Mouse (Mus musculus): ENCODE results near the gene Hmga2. TPM values are rescaled to one million over a fixed set of nuclear protein-coding genes. Genes with fewer than 3 reads are reported as not detected.

Hmga2 gene
- polyA plus RNA-seq, 1 experiment: 0.10 TPM

DNA sequence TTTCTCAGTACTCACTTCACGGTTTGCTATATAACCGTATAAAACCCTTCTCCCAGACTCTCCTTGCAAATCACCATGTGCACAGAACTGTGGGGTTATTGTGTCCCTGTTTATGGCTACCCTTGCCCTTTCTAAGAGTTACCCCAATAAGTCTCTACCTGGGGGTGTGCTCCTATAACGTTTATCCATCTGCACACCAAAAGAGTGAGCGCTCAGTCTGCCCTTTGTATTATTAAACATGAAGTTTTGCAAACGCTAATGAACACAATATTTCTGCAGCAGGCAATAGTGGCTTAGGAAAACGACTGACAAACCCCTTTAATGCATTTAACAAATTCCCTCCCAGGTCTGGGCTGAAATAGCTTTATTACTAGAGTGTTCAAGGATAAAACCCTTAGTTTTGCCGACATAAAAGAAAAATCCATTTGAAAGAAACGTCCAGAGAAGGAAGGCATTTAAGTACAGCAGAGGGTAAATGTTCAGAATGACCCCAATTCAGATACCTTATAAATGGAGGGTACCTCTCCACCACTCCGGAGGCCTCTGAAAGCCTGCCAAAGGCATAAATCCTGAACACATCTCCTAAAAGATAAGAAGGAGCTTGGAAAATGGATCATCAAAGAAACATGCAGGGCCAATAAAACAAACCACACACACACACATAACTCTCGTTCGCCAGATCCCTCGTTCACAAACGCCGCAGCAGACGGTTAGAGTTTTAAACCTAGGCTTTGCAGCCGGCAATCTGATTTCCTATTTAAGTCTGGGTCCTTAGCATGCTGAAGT is 57.3 kb downstream of the Hmga2 start:
- no peak overlapping the region for H3K4me3 ChIP-seq (ENCODE audit: insufficient read depth, low read length)
- no peak for TF ChIP-seq POLR2A (IDR thresholded peaks at IDR 0.05; ENCODE audit: extremely low read depth, insufficient read depth, low read length)
- no peak for TF ChIP-seq CTCF (IDR thresholded peaks at IDR 0.05; ENCODE audit: extremely low read depth, insufficient read depth, low read length)
- H3K4me1 ChIP-seq (ENCODE audit: control insufficient read depth, insufficient read depth, low read length): no peaks in the 10 kb centered on the region
- H3K27ac ChIP-seq (ENCODE audit: insufficient read depth, low read length): no peak overlapping the region

DNA sequence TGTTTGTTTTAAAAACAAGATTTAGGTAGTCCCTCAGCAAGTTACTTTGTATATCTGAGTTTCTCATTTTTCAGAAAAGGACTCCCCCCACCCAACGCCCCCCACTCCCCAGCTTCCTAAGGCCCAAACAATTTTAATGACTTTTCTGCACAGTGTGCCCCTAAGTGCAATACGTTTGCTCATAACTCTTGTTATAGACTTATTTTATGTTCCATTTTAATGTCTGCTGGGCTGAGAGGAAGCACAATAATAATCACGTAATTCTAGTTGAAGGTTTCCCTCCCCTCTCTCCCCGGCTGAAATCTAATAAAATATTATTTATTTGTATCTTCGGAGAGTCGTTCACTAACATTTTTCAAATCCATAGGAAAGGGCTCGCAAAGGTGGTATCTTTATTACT is 58.1 kb downstream of the Hmga2 start:
- H3K27ac ChIP-seq (ENCODE audit: insufficient read depth, low read length): no peak overlapping the region
- TF ChIP-seq POLR2A (IDR thresholded peaks at IDR 0.05; ENCODE audit: extremely low read depth, insufficient read depth, low read length) (no peak), CTCF (IDR thresholded peaks at IDR 0.05; ENCODE audit: extremely low read depth, insufficient read depth, low read length) (no peak)
- H3K4me3 ChIP-seq (ENCODE audit: insufficient read depth, low read length): no peak overlapping the region
- H3K4me1 ChIP-seq (ENCODE audit: control insufficient read depth, insufficient read depth, low read length): no peaks in the 10 kb centered on the region

DNA sequence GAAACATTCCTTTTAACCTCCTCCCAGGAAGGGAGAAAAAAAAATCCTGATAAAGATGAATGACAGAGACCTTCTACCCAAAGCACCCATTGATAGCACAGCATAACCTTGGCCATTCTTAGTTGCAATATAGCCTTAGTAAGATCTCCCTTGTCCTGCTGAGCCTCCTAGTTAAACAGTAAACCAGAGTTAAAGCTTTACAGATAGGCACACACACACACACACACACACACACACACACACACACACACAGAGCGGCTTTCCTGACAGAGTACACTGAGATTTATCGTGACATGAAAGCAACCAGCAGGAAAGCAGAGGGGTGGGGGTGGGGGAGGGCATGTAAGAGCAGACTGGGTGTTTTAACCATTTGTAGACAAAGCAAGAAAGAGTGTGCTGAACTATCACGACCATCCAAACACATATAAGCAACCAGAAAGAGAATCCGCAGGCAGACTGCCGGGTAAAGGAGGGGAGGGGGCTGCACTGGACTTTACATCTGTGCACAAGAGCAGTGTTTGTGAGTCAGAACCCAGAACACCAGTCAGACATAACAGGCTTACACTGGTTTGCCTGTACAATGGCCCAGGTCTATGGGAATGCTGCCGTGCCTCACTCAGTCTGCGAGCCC is 58.7 kb downstream of the Hmga2 start:
- no peak for TF ChIP-seq POLR2A (IDR thresholded peaks at IDR 0.05; ENCODE audit: extremely low read depth, insufficient read depth, low read length)
- TF ChIP-seq CTCF (IDR thresholded peaks at IDR 0.05; ENCODE audit: extremely low read depth, insufficient read depth, low read length): no peak
- Histone ChIP-seq H3K4me1 (ENCODE audit: control insufficient read depth, insufficient read depth, low read length) (no peaks in the 10 kb centered on the region), H3K27ac (ENCODE audit: insufficient read depth, low read length) (no peak overlapping the region)

DNA sequence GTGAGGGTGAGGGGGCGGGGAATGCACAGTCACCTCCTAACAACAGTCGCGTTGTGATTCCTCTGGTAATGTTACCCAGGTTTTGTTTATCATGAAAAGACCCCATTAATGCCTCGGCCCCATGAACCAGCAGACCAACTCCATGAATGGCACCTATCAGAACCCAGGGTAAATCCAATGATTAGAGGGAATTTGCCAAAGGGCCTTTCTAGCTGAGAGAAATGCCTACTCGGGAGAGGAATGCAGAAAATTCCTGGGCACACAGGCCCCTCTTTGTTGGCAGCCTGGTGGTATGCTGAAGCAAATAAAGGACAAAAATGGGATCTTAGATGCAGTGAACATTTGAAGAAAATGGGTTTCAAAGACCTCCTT is 59.2 kb downstream of the Hmga2 start:
- Histone ChIP-seq H3K4me3 (ENCODE audit: insufficient read depth, low read length) (no peak overlapping the region), H3K4me1 (ENCODE audit: control insufficient read depth, insufficient read depth, low read length) (no peaks in the 10 kb centered on the region), H3K27ac (ENCODE audit: insufficient read depth, low read length) (no peak overlapping the region)
- TF ChIP-seq POLR2A (IDR thresholded peaks at IDR 0.05; ENCODE audit: extremely low read depth, insufficient read depth, low read length) (no peak), CTCF (IDR thresholded peaks at IDR 0.05; ENCODE audit: extremely low read depth, insufficient read depth, low read length) (no peak)

More for the DNA sequence above, 58.7 kb downstream of the Hmga2 start:
- no peak overlapping the region for H3K4me3 ChIP-seq (ENCODE audit: insufficient read depth, low read length)

DNA sequence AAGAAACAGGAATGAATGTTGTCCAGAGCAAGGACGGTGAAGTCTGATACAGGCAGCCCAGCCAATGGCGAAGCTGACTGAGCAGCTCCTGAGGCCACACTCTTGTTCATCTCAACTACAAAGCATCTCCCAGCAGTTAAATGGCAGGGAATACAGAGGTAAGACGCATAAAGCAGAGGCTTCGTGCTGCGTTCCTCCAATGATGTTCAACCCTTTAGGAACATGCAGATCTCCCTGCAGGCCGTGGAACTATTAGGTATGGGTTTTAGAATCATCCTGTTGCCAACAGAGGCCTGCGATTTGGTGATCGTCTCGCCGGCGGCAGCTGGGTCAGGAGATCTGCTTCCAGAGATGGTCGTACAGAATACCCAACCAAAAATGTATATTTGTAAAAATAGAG is 59.6 kb downstream of the Hmga2 start:
- Histone ChIP-seq H3K4me3 (ENCODE audit: insufficient read depth, low read length) (no peak overlapping the region), H3K27ac (ENCODE audit: insufficient read depth, low read length) (no peak overlapping the region), H3K4me1 (ENCODE audit: control insufficient read depth, insufficient read depth, low read length) (no peaks in the 10 kb centered on the region)
- TF ChIP-seq POLR2A (IDR thresholded peaks at IDR 0.05; ENCODE audit: extremely low read depth, insufficient read depth, low read length) (no peak), CTCF (IDR thresholded peaks at IDR 0.05; ENCODE audit: extremely low read depth, insufficient read depth, low read length) (no peak)

DNA sequence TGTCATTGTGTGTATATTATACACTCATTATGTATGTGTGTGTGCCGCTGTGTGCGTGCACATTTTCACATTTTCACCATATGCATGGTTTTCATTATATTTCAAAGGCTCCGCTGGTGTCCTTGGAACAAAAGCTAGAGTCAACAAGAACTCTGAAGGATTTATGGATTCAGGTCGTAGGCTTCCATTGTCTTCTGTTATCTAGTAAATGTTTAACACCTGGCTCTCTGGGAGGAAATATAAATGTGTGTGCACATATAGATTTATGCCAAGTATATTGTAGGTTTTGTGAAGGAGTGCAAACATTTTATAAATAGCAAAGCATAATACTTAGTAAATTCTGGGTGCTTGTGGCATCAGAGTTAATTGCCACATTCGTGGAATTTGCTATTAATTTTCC is 64.1 kb downstream of the Hmga2 start:
- Histone ChIP-seq H3K4me3 (ENCODE audit: insufficient read depth, low read length) (no peak overlapping the region), H3K4me1 (ENCODE audit: control insufficient read depth, insufficient read depth, low read length) (no peaks in the 10 kb centered on the region), H3K27ac (ENCODE audit: insufficient read depth, low read length) (no peak overlapping the region)
- TF ChIP-seq CTCF (IDR thresholded peaks at IDR 0.05; ENCODE audit: extremely low read depth, insufficient read depth, low read length): no peak
- TF ChIP-seq POLR2A (IDR thresholded peaks at IDR 0.05; ENCODE audit: extremely low read depth, insufficient read depth, low read length): no peak

DNA sequence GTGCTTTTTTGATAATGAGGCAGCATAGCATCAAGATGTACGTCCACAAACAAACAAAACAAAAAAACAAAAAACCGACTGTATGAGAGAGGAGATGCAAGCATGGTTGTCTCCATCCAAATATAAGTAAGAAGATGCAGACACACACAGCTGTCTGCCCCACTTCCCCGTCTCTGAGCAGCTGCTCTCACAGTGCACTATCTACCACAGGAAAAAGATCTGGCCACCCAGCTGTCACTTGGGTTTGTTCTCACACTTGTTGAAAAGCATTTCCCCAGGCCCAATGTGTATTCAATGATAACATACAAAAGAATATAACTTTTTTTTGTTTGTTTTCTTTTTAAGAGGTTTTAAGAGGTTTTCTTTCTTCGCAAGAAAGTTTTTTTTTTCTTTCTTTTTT is 65.3 kb downstream of the Hmga2 start:
- Histone ChIP-seq H3K4me3 (ENCODE audit: insufficient read depth, low read length) (no peak overlapping the region), H3K27ac (ENCODE audit: insufficient read depth, low read length) (no peak overlapping the region), H3K4me1 (ENCODE audit: control insufficient read depth, insufficient read depth, low read length) (no peaks in the 10 kb centered on the region)
- TF ChIP-seq CTCF (IDR thresholded peaks at IDR 0.05; ENCODE audit: extremely low read depth, insufficient read depth, low read length) (no peak), POLR2A (IDR thresholded peaks at IDR 0.05; ENCODE audit: extremely low read depth, insufficient read depth, low read length) (no peak)

DNA sequence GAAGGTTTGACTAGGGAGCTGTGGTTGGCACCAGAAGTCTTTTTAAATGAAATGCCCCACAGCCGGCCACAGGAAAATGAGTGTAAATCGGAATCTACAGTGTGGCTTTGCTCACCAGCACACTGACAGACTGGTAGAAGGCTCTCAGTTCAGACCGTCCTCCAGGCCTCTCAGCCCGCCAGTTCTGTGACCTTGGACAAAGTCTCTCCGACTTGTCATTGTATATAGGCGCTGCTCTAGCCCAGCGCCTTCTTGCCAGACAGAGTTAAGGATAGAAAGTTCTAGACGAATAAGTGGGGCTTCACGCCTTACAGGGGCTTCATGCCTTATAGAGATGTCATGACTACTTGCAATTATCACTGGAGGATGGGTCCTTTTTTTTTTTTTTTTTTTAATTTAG is 67.1 kb downstream of the Hmga2 start:
- H3K4me1 ChIP-seq (ENCODE audit: control insufficient read depth, insufficient read depth, low read length): no peaks in the 10 kb centered on the region
- H3K4me3 ChIP-seq (ENCODE audit: insufficient read depth, low read length): no peak overlapping the region
- H3K27ac ChIP-seq (ENCODE audit: insufficient read depth, low read length): no peak overlapping the region
- TF ChIP-seq POLR2A (IDR thresholded peaks at IDR 0.05; ENCODE audit: extremely low read depth, insufficient read depth, low read length) (no peak), CTCF (IDR thresholded peaks at IDR 0.05; ENCODE audit: extremely low read depth, insufficient read depth, low read length) (no peak)

DNA sequence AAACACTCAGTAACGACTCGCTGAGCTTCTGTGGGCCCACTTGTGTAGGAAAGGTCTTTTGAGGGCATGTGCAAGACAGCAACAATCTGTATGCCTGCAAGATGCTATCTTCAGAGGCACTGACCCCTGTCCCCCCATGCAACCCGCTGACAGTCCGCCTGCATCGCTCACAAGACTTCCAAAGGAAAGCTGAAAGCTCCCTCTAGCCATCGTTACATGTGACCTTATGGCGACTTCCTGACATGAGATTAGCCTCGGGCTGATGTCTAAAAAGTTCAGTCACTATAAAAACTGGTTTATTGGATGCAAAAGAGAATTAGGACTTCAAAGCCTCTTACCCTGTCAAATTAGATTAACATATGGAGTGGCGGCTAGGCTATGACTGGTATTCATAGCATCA is 69.0 kb downstream of the Hmga2 start:
- TF ChIP-seq CTCF (IDR thresholded peaks at IDR 0.05; ENCODE audit: extremely low read depth, insufficient read depth, low read length) (no peak), POLR2A (IDR thresholded peaks at IDR 0.05; ENCODE audit: extremely low read depth, insufficient read depth, low read length) (no peak)
- H3K27ac ChIP-seq (ENCODE audit: insufficient read depth, low read length): no peak overlapping the region
- no peak overlapping the region for H3K4me3 ChIP-seq (ENCODE audit: insufficient read depth, low read length)
- no peaks in the 10 kb centered on the region for H3K4me1 ChIP-seq (ENCODE audit: control insufficient read depth, insufficient read depth, low read length)

DNA sequence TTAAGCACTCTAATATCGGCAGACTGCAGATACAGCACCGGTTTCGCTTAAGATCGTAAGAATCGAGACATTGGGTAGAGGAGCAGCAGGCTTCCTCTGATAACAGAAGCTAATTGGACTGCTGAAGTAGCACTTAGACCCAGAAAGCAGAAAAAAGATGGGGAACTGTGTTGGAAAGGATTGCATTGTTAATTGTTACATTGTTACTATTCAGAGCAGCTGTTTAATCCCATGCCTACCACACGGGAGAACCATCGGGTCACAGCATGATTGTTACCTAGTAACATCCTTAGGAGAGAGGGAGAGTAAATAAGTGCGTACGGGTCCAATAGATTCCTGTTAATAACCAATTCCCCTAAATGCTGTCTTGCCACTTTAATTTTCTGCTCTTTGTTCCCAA is 70.2 kb downstream of the Hmga2 start:
- no peaks in the 10 kb centered on the region for H3K4me1 ChIP-seq (ENCODE audit: control insufficient read depth, insufficient read depth, low read length)
- no peak overlapping the region for H3K27ac ChIP-seq (ENCODE audit: insufficient read depth, low read length)
- H3K4me3 ChIP-seq (ENCODE audit: insufficient read depth, low read length): no peak overlapping the region
- TF ChIP-seq POLR2A (IDR thresholded peaks at IDR 0.05; ENCODE audit: extremely low read depth, insufficient read depth, low read length) (no peak), CTCF (IDR thresholded peaks at IDR 0.05; ENCODE audit: extremely low read depth, insufficient read depth, low read length) (no peak)

Data from cortical plate, adult 2 months (tissue).